Mouse (Mus musculus) liver, embryonic 12.5 days (tissue): ENCODE measurements around the gene D430019H16Rik. TPM values are rescaled to one million over a fixed set of nuclear protein-coding genes. Genes with fewer than 3 reads are reported as not detected.

Experiments
- ATAC-seq: fragments of 200-750 bp; cut with Nextera tagmentation; 2 replicates; pipeline ENCODE4 v1.8.0; 2017; ENCODE audit warnings: moderate number of reproducible peaks, mild to moderate bottlenecking, moderate library complexity
- H3K27ac ChIP-seq: fragments of 300-500 bp; sonication (generic); 2 replicates; pipeline ENCODE4 v1.5.1; 2016; ENCODE audit warnings: mild to moderate bottlenecking
- H3K27me3 ChIP-seq: fragments of 300-500 bp; sonication (generic); replicated peaks from 2 replicates; pipeline ENCODE4 v1.6.1; 2016; ENCODE audit warnings: mild to moderate bottlenecking, moderate library complexity
- H3K36me3 ChIP-seq: fragments of 300-500 bp; sonication (generic); 2 replicates; pipeline ENCODE4 v1.6.1; 2016; ENCODE audit warnings: mild to moderate bottlenecking, moderate library complexity
- H3K4me1 ChIP-seq: fragments of 300-500 bp; sonication (generic); 2 replicates; pipeline ENCODE4 v1.6.1; 2016
- H3K4me2 ChIP-seq: fragments of 300-500 bp; sonication (generic); 2 replicates; pipeline ENCODE4 v1.6.1; 2016; ENCODE audit warnings: mild to moderate bottlenecking, moderate library complexity
- H3K4me3 ChIP-seq: fragments of 300-500 bp; sonication (generic); 2 replicates; pipeline ENCODE4 v1.5.1; 2016; ENCODE audit warnings: mild to moderate bottlenecking, moderate library complexity
- H3K9ac ChIP-seq: fragments of 300-500 bp; sonication (generic); 2 replicates; pipeline ENCODE4 v1.6.1; 2016; ENCODE audit warnings: mild to moderate bottlenecking, moderate library complexity
- H3K9me3 ChIP-seq: fragments of 300-500 bp; sonication (generic); replicated peaks from 2 replicates; pipeline ENCODE4 v1.6.1; 2016; ENCODE audit warnings: mild to moderate bottlenecking, moderate library complexity
- WGBS: fragments of 180-500 bp; shearing (Covaris S2); methylation state at CpG from one replicate; pipeline ENCODE4 v1.1.7; 2016; ENCODE audit not compliant: insufficient replicate concordance; 5-methylcytosine and 5-hydroxymethylcytosine counted together
- polyA plus RNA-seq: library from polyadenylated mRNA; unstranded; fragments of >200 nt; fragmentation: Nextera tagmentation; extraction: Ambion mirVana; gene quantifications from 2 replicates; pipeline ENCODE4 v1.2.1, GENCODE M21; 2016

The D430019H16Rik gene
- polyA plus RNA-seq, 1 experiment from 2014 or later = 0.13 TPM

- H3K9ac ChIP-seq = no peak overlapping the region
- ATAC-seq = no peak
- H3K9me3 ChIP-seq = no peaks in the 10 kb centered on the region
- H3K27me3 ChIP-seq = no peaks in the 10 kb centered on the region
- no peak overlapping the region for H3K4me2 ChIP-seq
- no peaks in the 10 kb centered on the region for H3K36me3 ChIP-seq
- no peak overlapping the region for H3K4me3 ChIP-seq
- no peaks in the 10 kb centered on the region for H3K4me1 ChIP-seq
- WGBS = 43% methylated on average over 2 of the region's 2 CpGs
- no peak overlapping the region for H3K27ac ChIP-seq
Measured at GRCm38 (mm10) chr12:105523737-105524136, 70.1 kb downstream of the D430019H16Rik start.

- no peak overlapping the region for H3K9ac ChIP-seq
- no peak overlapping the region for H3K4me3 ChIP-seq
- no peak overlapping the region for H3K4me2 ChIP-seq
- no peaks in the 10 kb centered on the region for H3K36me3 ChIP-seq
- no peaks in the 10 kb centered on the region for H3K4me1 ChIP-seq
- no peaks in the 10 kb centered on the region for H3K9me3 ChIP-seq
- WGBS = 68% methylated on average over 3 of the region's 3 CpGs
- no peak overlapping the region for H3K27ac ChIP-seq
- no peaks in the 10 kb centered on the region for H3K27me3 ChIP-seq
- ATAC-seq = no peak
Measured at GRCm38 (mm10) chr12:105526186-105526585, 72.5 kb downstream of the D430019H16Rik start.

- H3K4me3 ChIP-seq = no peak overlapping the region
- no peak overlapping the region for H3K9ac ChIP-seq
- H3K36me3 ChIP-seq = no peaks in the 10 kb centered on the region
- no peak overlapping the region for H3K27ac ChIP-seq
- ATAC-seq = no peak
- no peaks in the 10 kb centered on the region for H3K27me3 ChIP-seq
- WGBS = 80% methylated on average over 5 of the region's 5 CpGs
- H3K9me3 ChIP-seq = no peaks in the 10 kb centered on the region
- H3K4me1 ChIP-seq = no peaks in the 10 kb centered on the region
- H3K4me2 ChIP-seq = no peak overlapping the region
Measured at GRCm38 (mm10) chr12:105526829-105527228, 73.2 kb downstream of the D430019H16Rik start.

GRCm38 (mm10) chr12:105529545-105529944, 75.9 kb downstream of the D430019H16Rik start:
- Histone ChIP-seq H3K36me3 (no peaks in the 10 kb centered on the region), H3K4me3 (no peak overlapping the region), H3K27me3 (no peaks in the 10 kb centered on the region), H3K9me3 (no peaks in the 10 kb centered on the region), H3K27ac (no peak overlapping the region), H3K4me1 (no peaks in the 10 kb centered on the region), H3K9ac (no peak overlapping the region), H3K4me2 (no peak overlapping the region)
- WGBS = 20% methylated on average over 9 of the region's 9 CpGs
- ATAC-seq = no peak

DNA sequence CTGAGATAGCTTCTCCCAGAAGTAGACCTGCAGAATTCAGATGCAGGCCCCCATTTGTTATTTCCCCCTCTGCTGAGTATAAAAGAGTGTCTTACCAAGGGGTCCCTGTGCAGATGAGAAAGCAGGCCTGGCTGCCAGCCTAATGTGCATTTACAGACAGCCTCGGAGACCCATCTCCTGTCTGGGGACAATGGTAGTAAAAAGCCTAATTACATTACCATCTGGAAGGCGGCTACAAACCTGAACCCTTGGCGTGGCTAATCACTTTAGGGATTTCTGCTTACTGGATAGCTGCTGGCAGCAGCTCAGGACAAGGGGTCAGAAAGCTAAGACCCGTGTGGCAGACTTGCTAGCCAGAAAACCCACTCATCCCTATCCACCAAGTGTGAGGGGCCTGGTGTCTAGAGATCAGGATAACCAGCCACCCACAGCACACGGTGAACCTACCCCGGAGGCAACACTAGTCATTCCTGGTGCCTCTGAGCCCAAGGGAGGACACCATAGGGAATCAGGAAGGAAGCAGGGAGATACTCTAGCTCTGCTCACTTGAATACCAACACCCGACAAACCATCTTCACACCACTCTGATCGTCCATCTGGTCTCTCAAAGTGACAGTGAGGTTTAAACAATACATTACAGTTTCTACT, 78.2 kb downstream of the D430019H16Rik start:
- Histone ChIP-seq H3K36me3 (no peaks in the 10 kb centered on the region), H3K9ac (no peak overlapping the region), H3K9me3 (no peaks in the 10 kb centered on the region), H3K27me3 (no peaks in the 10 kb centered on the region), H3K4me2 (no peak overlapping the region), H3K4me1 (peaks cover 7% of the 10 kb centered on the region; the same call in 1 of the 2 replicates), H3K4me3 (no peak overlapping the region), H3K27ac (no peak overlapping the region)
- WGBS = 55% methylated on average over 8 of the region's 8 CpGs
- ATAC-seq = no peak

DNA sequence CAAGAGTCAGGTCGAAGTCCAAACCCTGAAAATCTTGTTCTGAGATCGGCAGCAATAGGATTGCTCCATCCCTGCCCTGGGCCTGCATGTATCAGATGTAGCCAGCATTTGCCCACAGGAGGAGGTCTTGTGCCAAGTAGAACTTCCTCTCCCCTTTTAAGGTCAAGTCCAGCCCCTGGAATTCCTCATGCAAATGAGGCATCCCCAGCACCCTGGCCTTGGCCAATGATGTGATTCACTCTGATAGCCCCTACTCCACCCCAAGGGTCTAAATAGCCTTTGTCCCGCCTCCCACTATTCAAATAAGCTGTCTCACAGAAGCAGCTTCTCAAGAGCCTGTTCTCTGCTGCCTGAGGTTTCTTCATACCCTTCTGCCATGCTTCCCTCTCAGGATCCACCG, 81.2 kb downstream of the D430019H16Rik start:
- Histone ChIP-seq H3K9me3 (no peaks in the 10 kb centered on the region), H3K27ac (no peak overlapping the region), H3K4me1 (peaks cover 7% of the 10 kb centered on the region; the same call in 1 of the 2 replicates), H3K36me3 (no peaks in the 10 kb centered on the region), H3K27me3 (no peaks in the 10 kb centered on the region), H3K4me3 (no peak overlapping the region), H3K9ac (no peak overlapping the region), H3K4me2 (no peak overlapping the region)
- no peak for ATAC-seq
- 73% methylated on average over 4 of the region's 4 CpGs for WGBS

GRCm38 (mm10) chr12:105535968-105536760, 82.5 kb downstream of the D430019H16Rik start:
- H3K36me3 ChIP-seq = no peaks in the 10 kb centered on the region
- peaks cover 7% of the 10 kb centered on the region; the same call in 1 of the 2 replicates for H3K4me1 ChIP-seq
- ATAC-seq = no peak
- no peak overlapping the region for H3K4me2 ChIP-seq
- H3K27me3 ChIP-seq = no peaks in the 10 kb centered on the region
- no peak overlapping the region for H3K9ac ChIP-seq
- 34% methylated on average over 13 of the region's 13 CpGs for WGBS
- H3K4me3 ChIP-seq = no peak overlapping the region
- H3K9me3 ChIP-seq = no peaks in the 10 kb centered on the region
- H3K27ac ChIP-seq = no peak overlapping the region

DNA sequence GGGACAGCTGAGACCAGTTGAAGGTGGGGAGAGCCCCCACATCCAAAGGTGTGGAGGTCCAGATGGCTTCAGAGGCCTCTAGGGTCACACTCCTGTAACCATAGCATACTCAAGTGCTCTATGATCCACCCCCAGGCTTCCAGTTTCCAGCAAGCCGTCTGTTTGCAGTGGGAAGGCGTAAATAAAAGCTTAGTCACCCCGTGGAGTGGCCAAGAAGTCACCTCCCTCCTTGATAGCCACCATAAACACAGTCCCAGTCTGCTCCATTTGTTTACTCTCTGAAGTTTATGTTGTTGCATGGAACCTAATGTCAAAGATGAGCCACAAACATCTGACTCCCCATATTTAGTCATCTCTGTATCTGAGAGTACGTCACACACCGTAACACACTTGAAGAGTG, 83.5 kb downstream of the D430019H16Rik start:
- Histone ChIP-seq H3K27me3 (no peaks in the 10 kb centered on the region), H3K36me3 (no peaks in the 10 kb centered on the region), H3K4me3 (no peak overlapping the region), H3K27ac (no peak overlapping the region), H3K9me3 (no peaks in the 10 kb centered on the region), H3K9ac (no peak overlapping the region), H3K4me1 (peaks cover 7% of the 10 kb centered on the region; the same call in 1 of the 2 replicates), H3K4me2 (no peak overlapping the region)
- no peak for ATAC-seq
- 48% methylated on average over 5 of the region's 5 CpGs for WGBS

GRCm38 (mm10) chr12:105539649-105540048, 86.0 kb downstream of the D430019H16Rik start:
- no peak for ATAC-seq
- H3K9me3 ChIP-seq = no peaks in the 10 kb centered on the region
- 43% methylated on average over 10 of the region's 10 CpGs for WGBS

GRCm38 (mm10) chr12:105541590-105542402, 88.1 kb downstream of the D430019H16Rik start:
- no peak overlapping the region for H3K4me3 ChIP-seq
- 66% methylated on average over 12 of the region's 12 CpGs for WGBS

More at GRCm38 (mm10) chr12:105539649-105540048, 86.0 kb downstream of the D430019H16Rik start:
- Histone ChIP-seq H3K9ac (no peak overlapping the region), H3K36me3 (no peaks in the 10 kb centered on the region), H3K27ac (no peak overlapping the region), H3K27me3 (no peaks in the 10 kb centered on the region), H3K4me3 (no peak overlapping the region), H3K4me2 (no peak overlapping the region), H3K4me1 (peaks cover 7% of the 10 kb centered on the region; the same call in 1 of the 2 replicates)

GRCm38 (mm10) chr12:105542513-105542912, 88.9 kb downstream of the D430019H16Rik start:
- Histone ChIP-seq H3K27me3 (no peaks in the 10 kb centered on the region), H3K36me3 (no peaks in the 10 kb centered on the region), H3K4me3 (no peak overlapping the region), H3K4me2 (no peak overlapping the region), H3K4me1 (no peaks in the 10 kb centered on the region), H3K9me3 (no peaks in the 10 kb centered on the region), H3K9ac (no peak overlapping the region), H3K27ac (no peak overlapping the region)
- ATAC-seq = no peak
- WGBS = 54% methylated on average over 3 of the region's 3 CpGs

More at GRCm38 (mm10) chr12:105541590-105542402, 88.1 kb downstream of the D430019H16Rik start:
- no peak overlapping the region for H3K27ac ChIP-seq
- no peak overlapping the region for H3K9ac ChIP-seq
- no peaks in the 10 kb centered on the region for H3K27me3 ChIP-seq
- no peaks in the 10 kb centered on the region for H3K4me1 ChIP-seq
- H3K4me2 ChIP-seq = no peak overlapping the region
- ATAC-seq = no peak
- H3K9me3 ChIP-seq = no peaks in the 10 kb centered on the region
- no peaks in the 10 kb centered on the region for H3K36me3 ChIP-seq
